Mouse (Mus musculus) midbrain, embryonic 11.5 days (tissue): Measurements from ENCODE around the gene Robo2. TPM values are rescaled to one million over a fixed set of nuclear protein-coding genes. Genes with fewer than 3 reads are reported as not detected.
A peak's percentile ranks its signal among the peaks of the same experiment; 100 is the strongest.

ENCODE experiments used
- ATAC-seq: fragments of 200-750 bp; cut with Nextera tagmentation; 2 replicates; pipeline ENCODE4 v1.8.0; 2017; ENCODE audit warnings: moderate TSS enrichment, moderate library complexity; ENCODE audit not compliant: low FRiP score
- DNase-seq: peaks from one replicate; pipeline ENCODE4 v3.0.0; 2015; ENCODE audit warnings: low spot score; ENCODE audit errors: missing footprints
- H3K27ac ChIP-seq: fragments of 300-500 bp; sonication (generic); 2 replicates; pipeline ENCODE4 v1.5.1; 2014; ENCODE audit warnings: low read depth, low read length
- H3K27me3 ChIP-seq: fragments of 300-500 bp; sonication (generic); 2 replicates; pipeline ENCODE4 v1.6.1; 2014; ENCODE audit warnings: mild to moderate bottlenecking, low read length, moderate library complexity, mixed read lengths; ENCODE audit not compliant: control insufficient read depth, insufficient read depth
- H3K36me3 ChIP-seq: fragments of 300-500 bp; sonication (generic); 2 replicates; pipeline ENCODE4 v1.6.1; 2014; ENCODE audit warnings: mild to moderate bottlenecking, low read length, moderate library complexity, mixed read lengths; ENCODE audit not compliant: control insufficient read depth, insufficient read depth
- H3K4me1 ChIP-seq: fragments of 300-500 bp; sonication (generic); 2 replicates; pipeline ENCODE4 v1.6.1; 2014; ENCODE audit warnings: low read length; ENCODE audit not compliant: control insufficient read depth, insufficient read depth
- H3K4me2 ChIP-seq: fragments of 300-500 bp; sonication (generic); 2 replicates; pipeline ENCODE4 v1.6.1; 2014; ENCODE audit warnings: mild to moderate bottlenecking, moderate library complexity
- H3K4me3 ChIP-seq: fragments of 300-500 bp; sonication (generic); 2 replicates; pipeline ENCODE4 v1.5.1; 2014; ENCODE audit warnings: low read depth, low read length
- H3K9ac ChIP-seq: fragments of 300-500 bp; sonication (generic); 2 replicates; pipeline ENCODE4 v1.6.1; 2014; ENCODE audit warnings: low read length
- H3K9me3 ChIP-seq: fragments of 300-500 bp; sonication (generic); 2 replicates; pipeline ENCODE4 v1.6.1; 2016; ENCODE audit warnings: low read length; ENCODE audit not compliant: control insufficient read depth
- WGBS: fragments of 180-500 bp; shearing (Covaris S2); extraction: QIAGEN DNeasy Blood & Tissue Kit; methylation state at CpG from one replicate; pipeline ENCODE4 v1.1.7; 2014; 5-methylcytosine and 5-hydroxymethylcytosine counted together
- polyA plus RNA-seq: library from polyadenylated mRNA; unstranded; fragments of >200 nt; fragmentation: Nextera tagmentation; extraction: Ambion mirVana; gene quantifications from 2 replicates; pipeline ENCODE4 v1.2.1, GENCODE M21; 2014

Gene Robo2
- polyA plus RNA-seq, 1 experiment from 2014 or later = 19.8 TPM

DNA sequence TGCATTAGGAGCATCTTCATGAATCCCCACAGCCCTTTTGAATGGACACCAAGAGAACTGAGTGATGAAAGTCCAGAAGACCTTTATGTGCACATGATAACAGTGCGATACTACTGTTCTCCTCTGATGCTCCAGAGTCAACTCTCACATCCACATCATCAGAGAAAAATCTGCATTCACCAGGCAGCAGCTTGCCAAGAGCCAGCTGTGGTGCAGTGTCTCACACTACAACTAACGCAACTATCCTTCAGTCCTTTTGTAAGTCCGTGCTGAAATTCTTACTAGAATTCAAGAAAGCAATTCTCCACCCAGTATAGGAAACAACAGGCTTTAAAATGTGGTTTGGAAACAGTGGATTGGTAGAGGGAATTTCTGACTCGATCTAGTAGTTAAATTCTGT lies 481.3 kb downstream of the Robo2 start:
- H3K36me3 ChIP-seq = no peaks in the 10 kb centered on the region
- H3K27me3 ChIP-seq = no peaks in the 10 kb centered on the region
- no peaks in the 10 kb centered on the region for H3K9me3 ChIP-seq
- ATAC-seq (no peak), DNase-seq (no peak)
- no peak overlapping the region for H3K9ac ChIP-seq
- H3K4me2 ChIP-seq = no peak overlapping the region
- H3K4me3 ChIP-seq = no peak overlapping the region
- no peaks in the 10 kb centered on the region for H3K4me1 ChIP-seq
- H3K27ac ChIP-seq = no peak overlapping the region
- WGBS = 90% methylated on average over 4 of the region's 4 CpGs

GRCm38 (mm10) chr16:73927481-73927880 lies 484.1 kb downstream of the Robo2 start:
- ATAC-seq = no peak
- Histone ChIP-seq H3K4me1 (no peaks in the 10 kb centered on the region), H3K27me3 (no peaks in the 10 kb centered on the region), H3K9ac (no peak overlapping the region), H3K36me3 (no peaks in the 10 kb centered on the region), H3K4me3 (no peak overlapping the region), H3K4me2 (no peak overlapping the region), H3K9me3 (no peaks in the 10 kb centered on the region), H3K27ac (no peak overlapping the region)
- WGBS = 54% methylated on average over 3 of the region's 3 CpGs
- DNase-seq = no peak

DNA sequence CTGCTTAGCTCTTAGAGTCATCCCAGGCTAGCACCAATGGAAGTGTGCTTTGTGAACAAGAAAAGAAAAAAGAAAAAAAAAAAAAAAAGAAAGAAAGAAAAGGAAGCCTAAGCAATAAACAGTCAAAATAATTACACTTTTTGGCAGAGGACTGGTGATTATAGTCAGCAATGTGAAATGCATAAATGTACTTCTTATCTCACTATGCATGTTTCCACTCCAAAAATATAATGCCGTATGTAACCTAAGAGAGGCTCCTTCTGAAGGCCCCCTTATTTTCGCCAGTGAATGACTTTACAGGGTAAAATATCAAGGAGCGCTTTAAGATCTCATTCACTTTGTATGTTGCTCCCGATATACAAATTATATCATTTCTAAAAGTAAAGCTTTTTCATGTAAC lies 496.2 kb downstream of the Robo2 start:
- no peaks in the 10 kb centered on the region for H3K36me3 ChIP-seq
- ATAC-seq (no peak), DNase-seq (no peak)
- WGBS = 93% methylated on average over 4 of the region's 4 CpGs
- H3K27ac ChIP-seq = no peak overlapping the region
- no peaks in the 10 kb centered on the region for H3K27me3 ChIP-seq
- no peak overlapping the region for H3K9ac ChIP-seq
- no peaks in the 10 kb centered on the region for H3K4me1 ChIP-seq
- H3K9me3 ChIP-seq = no peaks in the 10 kb centered on the region
- H3K4me2 ChIP-seq = no peak overlapping the region
- no peak overlapping the region for H3K4me3 ChIP-seq

DNA sequence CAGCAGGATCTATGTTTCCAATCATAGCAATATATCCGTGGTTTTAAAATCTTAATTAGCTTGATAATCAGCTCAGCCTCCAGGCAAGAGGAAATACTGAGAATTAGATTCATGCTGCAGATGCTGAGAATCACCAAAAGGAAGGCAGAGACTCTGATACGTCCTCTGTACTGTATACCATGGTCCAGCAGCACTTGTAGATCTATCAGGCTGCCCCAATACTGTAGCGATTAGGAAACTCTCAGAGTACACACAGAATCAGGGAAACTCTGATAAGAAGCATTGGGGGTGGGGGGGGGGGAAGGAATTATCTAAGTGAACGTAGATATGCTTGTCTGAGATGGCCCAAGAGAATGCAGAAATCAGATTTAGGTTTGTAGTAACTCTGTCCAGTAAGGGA lies 496.7 kb downstream of the Robo2 start:
- ATAC-seq (no peak), DNase-seq (no peak)
- WGBS = 78% methylated on average over 4 of the region's 4 CpGs

DNA sequence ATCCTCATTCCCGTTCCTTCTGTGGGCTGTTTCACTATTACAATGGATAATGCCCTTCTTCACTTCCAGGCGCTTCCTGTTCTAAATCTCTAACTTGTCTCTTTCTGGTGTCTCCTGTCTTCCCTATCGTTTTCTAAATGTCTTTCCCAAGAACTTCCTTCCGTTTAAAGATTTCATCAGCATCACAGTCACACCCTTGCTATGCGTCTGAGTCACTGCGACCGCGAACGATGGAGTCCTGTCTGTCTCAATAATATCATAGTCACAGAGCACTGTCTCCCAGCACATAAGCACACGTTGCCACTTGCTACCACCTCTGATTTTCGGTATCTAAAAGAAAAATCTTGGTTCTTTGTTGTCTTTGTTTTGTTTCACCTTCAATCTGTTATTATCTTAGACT lies 503.1 kb downstream of the Robo2 start:
- Histone ChIP-seq H3K4me2 (no peak overlapping the region), H3K27me3 (no peaks in the 10 kb centered on the region), H3K36me3 (no peaks in the 10 kb centered on the region), H3K4me1 (no peaks in the 10 kb centered on the region), H3K27ac (no peak overlapping the region), H3K4me3 (no peak overlapping the region), H3K9me3 (no peaks in the 10 kb centered on the region), H3K9ac (no peak overlapping the region)
- DNase-seq (no peak), ATAC-seq (no peak)
- 90% methylated on average over 11 of the region's 11 CpGs for WGBS

More for the DNA sequence above, 496.7 kb downstream of the Robo2 start:
- H3K4me2 ChIP-seq = no peak overlapping the region
- no peak overlapping the region for H3K9ac ChIP-seq
- no peaks in the 10 kb centered on the region for H3K9me3 ChIP-seq
- H3K27me3 ChIP-seq = no peaks in the 10 kb centered on the region
- no peaks in the 10 kb centered on the region for H3K4me1 ChIP-seq
- no peaks in the 10 kb centered on the region for H3K36me3 ChIP-seq
- no peak overlapping the region for H3K27ac ChIP-seq
- H3K4me3 ChIP-seq = no peak overlapping the region

GRCm38 (mm10) chr16:73896856-73897255 lies 514.8 kb downstream of the Robo2 start:
- no peak overlapping the region for H3K9ac ChIP-seq
- no peak overlapping the region for H3K4me2 ChIP-seq
- no peak for ATAC-seq
- H3K9me3 ChIP-seq = no peaks in the 10 kb centered on the region
- 88% methylated on average over 11 of the region's 11 CpGs for whole genome bisulfite sequencing
- no peaks in the 10 kb centered on the region for H3K36me3 ChIP-seq
- H3K27ac ChIP-seq = no peak overlapping the region
- H3K4me1 ChIP-seq = no peaks in the 10 kb centered on the region
- no peak overlapping the region for H3K4me3 ChIP-seq
- DNase-seq = no peak
- no peaks in the 10 kb centered on the region for H3K27me3 ChIP-seq

GRCm38 (mm10) chr16:73881911-73882310 lies 529.7 kb downstream of the Robo2 start:
- H3K4me3 ChIP-seq = no peak overlapping the region
- H3K9ac ChIP-seq = no peak overlapping the region

DNA sequence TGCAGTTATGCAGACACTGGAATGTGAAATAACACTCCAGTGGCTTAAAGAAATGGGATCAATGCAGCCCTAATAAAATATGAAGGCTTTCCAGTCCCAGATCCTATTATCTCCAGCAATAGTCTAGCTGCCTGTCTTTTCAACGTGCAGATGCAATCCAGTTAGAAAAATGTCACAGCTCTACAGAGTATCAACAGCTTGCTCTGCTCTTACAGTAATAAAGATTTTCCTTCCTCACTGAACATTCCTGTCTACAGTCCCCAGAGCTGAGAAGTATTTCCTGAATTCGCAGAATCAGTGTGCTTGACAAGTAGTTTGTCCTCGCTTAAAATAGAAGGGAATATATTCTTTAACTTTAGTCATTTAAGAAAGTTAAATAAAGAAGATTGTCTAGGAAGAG lies 533.7 kb downstream of the Robo2 start:
- Histone ChIP-seq H3K9me3 (no peaks in the 10 kb centered on the region), H3K4me2 (no peak overlapping the region), H3K9ac (no peak overlapping the region), H3K4me1 (no peaks in the 10 kb centered on the region), H3K4me3 (no peak overlapping the region), H3K27me3 (no peaks in the 10 kb centered on the region), H3K27ac (no peak overlapping the region), H3K36me3 (no peaks in the 10 kb centered on the region)
- WGBS = 88% methylated on average over 3 of the region's 3 CpGs
- DNase-seq = peak; percentile 10
- ATAC-seq = no peak

More at GRCm38 (mm10) chr16:73881911-73882310, 529.7 kb downstream of the Robo2 start:
- H3K36me3 ChIP-seq = no peaks in the 10 kb centered on the region
- no peak overlapping the region for H3K4me2 ChIP-seq
- 69% methylated on average over 1 of the region's 1 CpGs for WGBS
- H3K4me1 ChIP-seq = no peaks in the 10 kb centered on the region
- no peaks in the 10 kb centered on the region for H3K9me3 ChIP-seq
- ATAC-seq (no peak), DNase-seq (no peak)
- H3K27ac ChIP-seq = no peak overlapping the region
- H3K27me3 ChIP-seq = no peaks in the 10 kb centered on the region

DNA sequence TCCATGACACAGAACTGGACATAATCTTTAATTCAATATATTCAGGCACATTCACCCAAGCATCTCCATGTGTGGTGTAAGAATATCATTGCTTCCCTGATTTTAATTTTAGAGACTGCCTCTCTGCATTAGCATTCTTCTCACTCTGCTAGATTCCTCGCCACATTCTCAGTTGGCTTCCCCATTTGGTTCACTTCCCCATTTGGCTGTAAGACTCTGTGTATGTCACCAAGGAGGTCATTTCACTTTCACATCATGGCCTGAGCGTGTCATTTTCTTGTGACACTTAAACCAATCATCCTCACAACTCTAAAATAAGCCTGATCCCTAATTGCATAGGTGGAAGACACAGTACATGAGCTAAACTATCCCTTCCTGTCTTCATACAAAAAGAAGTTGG lies 536.6 kb downstream of the Robo2 start:
- ATAC-seq = no peak

More for the DNA sequence above, 536.6 kb downstream of the Robo2 start:
- no peak overlapping the region for H3K27ac ChIP-seq
- H3K4me2 ChIP-seq = no peak overlapping the region
- H3K27me3 ChIP-seq = no peaks in the 10 kb centered on the region
- no peaks in the 10 kb centered on the region for H3K4me1 ChIP-seq
- H3K36me3 ChIP-seq = no peaks in the 10 kb centered on the region
- WGBS = 81% methylated on average over 2 of the region's 2 CpGs
- no peak overlapping the region for H3K4me3 ChIP-seq
- no peaks in the 10 kb centered on the region for H3K9me3 ChIP-seq
- H3K9ac ChIP-seq = no peak overlapping the region
- peak; percentile 19 for DNase-seq
